Mouse (Mus musculus): ENCODE data around the gene Ezh1. TPM values are rescaled to one million over a fixed set of nuclear protein-coding genes. Genes with fewer than 3 reads are reported as not detected.

Gene Ezh1
- polyA plus RNA-seq, 1 experiment: 35.8 TPM

- Histone ChIP-seq H3K4me3 (replicated peaks; ENCODE audit: control insufficient read depth, low read depth, low read length) (no peak overlapping the region), H3K27ac (ENCODE audit: control insufficient read depth, insufficient read depth, low read depth, low read length, poor library complexity) (no peak overlapping the region), H3K4me1 (ENCODE audit: control insufficient read depth, insufficient read depth, low read length) (no peaks in the 10 kb centered on the region)
- WGBS: 62% methylated on average over 2 of the region's 2 CpGs
- no peak for TF ChIP-seq POLR2A (IDR thresholded peaks at IDR 0.05; ENCODE audit: borderline replicate concordance, control insufficient read depth, low read depth, low read length)
- no peak for TF ChIP-seq CTCF (IDR thresholded peaks at IDR 0.05; ENCODE audit: control insufficient read depth, insufficient read depth, low read length)
Measured at GRCm38 (mm10) chr11:101151063-101151462, 75.2 kb downstream of the Ezh1 start.

DNA sequence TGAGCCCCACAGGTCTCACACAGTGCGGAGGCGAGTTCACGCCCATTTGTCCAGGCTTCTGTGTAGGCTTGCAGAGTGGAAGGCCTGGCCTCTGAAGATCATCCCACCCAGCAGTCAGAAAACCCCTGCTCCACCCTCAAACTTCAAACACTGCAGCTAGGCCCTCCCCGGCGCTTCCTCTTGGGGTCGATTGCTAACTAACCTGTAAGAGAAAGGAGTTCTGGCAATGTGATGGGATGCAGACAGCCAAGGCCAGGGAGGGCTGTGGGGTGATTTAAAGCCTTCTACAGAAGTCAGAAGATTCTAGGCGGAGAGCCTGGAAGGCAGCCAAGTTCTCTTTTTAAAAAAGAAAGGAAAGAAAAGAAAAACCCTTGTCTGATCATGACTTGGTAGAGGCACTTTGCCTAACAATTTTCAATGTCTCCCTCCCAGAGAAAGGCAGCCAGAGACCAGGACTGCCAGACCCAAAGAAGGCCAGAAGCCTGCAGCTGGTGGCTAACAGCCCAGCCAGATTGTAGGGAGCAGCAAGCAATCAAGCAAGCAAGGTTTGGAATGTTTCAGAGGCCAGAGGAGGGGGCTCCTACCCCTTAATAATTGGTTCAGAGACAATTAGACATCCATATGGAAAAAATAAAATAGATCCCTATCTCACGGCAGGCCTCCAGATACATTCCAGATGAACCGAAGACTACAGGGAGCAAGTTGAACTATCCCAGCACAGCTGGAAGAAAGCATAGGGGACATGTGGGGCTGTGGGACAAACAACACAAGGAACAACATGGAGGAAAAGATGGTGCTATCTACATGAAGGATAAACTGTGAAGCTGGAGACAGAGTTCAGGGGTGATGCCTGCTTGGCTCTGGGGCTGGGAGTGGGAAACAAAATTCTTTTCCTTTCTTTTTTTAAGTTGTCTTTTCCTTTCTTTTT lies 76.8 kb downstream of the Ezh1 start:
- TF ChIP-seq POLR2A (IDR thresholded peaks at IDR 0.05; ENCODE audit: borderline replicate concordance, control insufficient read depth, low read depth, low read length) (no peak), CTCF (IDR thresholded peaks at IDR 0.05; ENCODE audit: control insufficient read depth, insufficient read depth, low read length) (no peak)
- Histone ChIP-seq H3K4me3 (replicated peaks; ENCODE audit: control insufficient read depth, low read depth, low read length) (no peak overlapping the region), H3K4me1 (ENCODE audit: control insufficient read depth, insufficient read depth, low read length) (no peaks in the 10 kb centered on the region; the same call in 1 of the 2 replicates), H3K27ac (ENCODE audit: control insufficient read depth, insufficient read depth, low read depth, low read length, poor library complexity) (no peak overlapping the region)
- 47% methylated on average over 9 of the region's 9 CpGs for WGBS

DNA sequence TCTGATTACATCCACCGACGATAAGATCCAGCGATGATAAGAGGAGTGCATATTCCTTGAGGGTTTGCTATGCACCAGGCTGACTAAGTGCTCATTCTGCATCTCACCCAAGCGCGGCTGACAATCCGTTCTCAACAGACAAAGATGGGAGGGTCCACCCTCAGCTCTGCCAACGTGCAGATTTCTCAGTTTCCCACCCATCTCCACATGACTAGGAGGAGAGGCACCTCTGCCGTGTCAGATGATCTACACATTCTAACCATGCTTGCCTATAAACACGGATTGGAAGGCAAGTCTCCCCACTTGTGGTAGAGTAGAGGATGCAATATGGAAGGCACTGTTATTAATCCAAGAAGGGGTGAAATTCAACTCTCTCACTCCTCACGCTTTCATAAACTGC lies 77.5 kb downstream of the Ezh1 start:
- H3K27ac ChIP-seq (ENCODE audit: control insufficient read depth, insufficient read depth, low read depth, low read length, poor library complexity): no peak overlapping the region
- WGBS: 78% methylated on average over 10 of the region's 10 CpGs
- TF ChIP-seq CTCF (IDR thresholded peaks at IDR 0.05; ENCODE audit: control insufficient read depth, insufficient read depth, low read length) (no peak), POLR2A (IDR thresholded peaks at IDR 0.05; ENCODE audit: borderline replicate concordance, control insufficient read depth, low read depth, low read length) (no peak)
- H3K4me1 ChIP-seq (ENCODE audit: control insufficient read depth, insufficient read depth, low read length): no peaks in the 10 kb centered on the region; the same call in 1 of the 2 replicates
- no peak overlapping the region for H3K4me3 ChIP-seq (replicated peaks; ENCODE audit: control insufficient read depth, low read depth, low read length)

DNA sequence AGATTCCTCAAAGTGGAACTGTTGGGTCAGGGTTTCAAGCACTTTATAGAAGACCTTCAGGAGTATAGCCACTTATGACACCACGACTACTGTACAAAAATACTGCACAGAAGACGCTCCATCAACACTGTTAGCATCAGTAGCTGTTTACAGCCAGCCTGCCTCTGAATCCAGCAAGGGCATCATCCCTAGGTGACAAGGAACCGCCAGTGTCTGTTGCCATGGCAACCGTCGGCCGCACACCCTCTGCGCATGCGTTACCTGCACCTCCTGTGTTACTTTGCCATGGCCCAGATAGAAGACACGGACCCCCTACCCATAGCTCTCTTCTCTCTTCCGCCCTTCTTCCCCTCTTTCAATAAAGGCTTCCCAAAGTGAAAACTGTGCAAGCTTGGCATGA lies 79.9 kb downstream of the Ezh1 start:
- 78% methylated on average over 10 of the region's 10 CpGs for WGBS
- H3K4me3 ChIP-seq (replicated peaks; ENCODE audit: control insufficient read depth, low read depth, low read length): no peak overlapping the region
- H3K27ac ChIP-seq (ENCODE audit: control insufficient read depth, insufficient read depth, low read depth, low read length, poor library complexity): no peak overlapping the region
- no peaks in the 10 kb centered on the region; the same call in 1 of the 2 replicates for H3K4me1 ChIP-seq (ENCODE audit: control insufficient read depth, insufficient read depth, low read length)
- TF ChIP-seq CTCF (IDR thresholded peaks at IDR 0.05; ENCODE audit: control insufficient read depth, insufficient read depth, low read length): no peak
- TF ChIP-seq POLR2A (IDR thresholded peaks at IDR 0.05; ENCODE audit: borderline replicate concordance, control insufficient read depth, low read depth, low read length): no peak

DNA sequence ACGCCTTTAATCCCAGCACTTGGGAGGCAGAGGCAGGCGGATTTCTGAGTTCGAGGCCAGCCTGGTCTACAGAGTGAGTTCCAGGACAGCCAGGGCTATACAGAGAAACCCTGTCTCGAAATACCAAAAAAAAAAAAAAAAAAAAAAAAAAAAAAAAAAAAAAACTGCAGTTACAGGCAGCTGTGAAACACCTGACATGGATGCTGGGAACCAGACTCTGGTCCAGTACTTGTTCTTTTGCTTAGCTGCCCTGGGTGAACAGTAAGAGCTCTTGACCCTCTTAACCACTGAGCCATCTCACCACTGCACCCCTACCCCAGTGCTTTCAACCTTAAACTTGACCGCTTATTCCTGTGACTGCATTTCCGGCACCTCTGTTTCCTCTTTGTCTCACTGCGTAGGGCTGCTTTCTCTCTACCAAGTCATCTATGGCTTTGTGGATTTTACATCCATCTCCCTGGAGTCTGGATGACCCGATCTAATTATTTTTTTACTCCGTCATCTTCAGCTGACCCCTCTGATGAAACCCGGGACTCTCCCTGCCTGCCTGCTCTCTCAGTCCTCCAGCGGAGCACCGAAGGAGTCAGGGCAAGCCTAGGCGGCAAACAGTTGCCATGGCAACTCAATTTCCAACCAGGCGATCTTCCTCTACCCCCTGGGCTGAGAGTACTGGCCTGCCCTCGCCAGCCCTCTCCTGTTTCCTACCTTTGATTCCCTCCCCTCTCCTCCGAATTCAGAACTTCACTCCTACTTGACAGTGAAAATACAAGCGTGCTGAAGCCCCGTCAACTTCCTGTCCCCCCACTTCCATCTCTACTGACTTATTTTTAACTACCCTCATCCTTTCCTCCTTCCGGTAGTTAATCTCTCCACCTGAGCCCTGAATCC lies 82.7 kb downstream of the Ezh1 start:
- WGBS: 13% methylated on average over 18 of the region's 19 CpGs
- Histone ChIP-seq H3K4me3 (replicated peaks; ENCODE audit: control insufficient read depth, low read depth, low read length) (peak overlapping the region; percentile 72), H3K4me1 (ENCODE audit: control insufficient read depth, insufficient read depth, low read length) (no peaks in the 10 kb centered on the region; the same call in 1 of the 2 replicates), H3K27ac (ENCODE audit: control insufficient read depth, insufficient read depth, low read depth, low read length, poor library complexity) (peak overlapping the region; percentile 59; the same call in 1 of the 2 replicates)
- TF ChIP-seq POLR2A (IDR thresholded peaks at IDR 0.05; ENCODE audit: borderline replicate concordance, control insufficient read depth, low read depth, low read length) (no peak), CTCF (IDR thresholded peaks at IDR 0.05; ENCODE audit: control insufficient read depth, insufficient read depth, low read length) (no peak)

DNA sequence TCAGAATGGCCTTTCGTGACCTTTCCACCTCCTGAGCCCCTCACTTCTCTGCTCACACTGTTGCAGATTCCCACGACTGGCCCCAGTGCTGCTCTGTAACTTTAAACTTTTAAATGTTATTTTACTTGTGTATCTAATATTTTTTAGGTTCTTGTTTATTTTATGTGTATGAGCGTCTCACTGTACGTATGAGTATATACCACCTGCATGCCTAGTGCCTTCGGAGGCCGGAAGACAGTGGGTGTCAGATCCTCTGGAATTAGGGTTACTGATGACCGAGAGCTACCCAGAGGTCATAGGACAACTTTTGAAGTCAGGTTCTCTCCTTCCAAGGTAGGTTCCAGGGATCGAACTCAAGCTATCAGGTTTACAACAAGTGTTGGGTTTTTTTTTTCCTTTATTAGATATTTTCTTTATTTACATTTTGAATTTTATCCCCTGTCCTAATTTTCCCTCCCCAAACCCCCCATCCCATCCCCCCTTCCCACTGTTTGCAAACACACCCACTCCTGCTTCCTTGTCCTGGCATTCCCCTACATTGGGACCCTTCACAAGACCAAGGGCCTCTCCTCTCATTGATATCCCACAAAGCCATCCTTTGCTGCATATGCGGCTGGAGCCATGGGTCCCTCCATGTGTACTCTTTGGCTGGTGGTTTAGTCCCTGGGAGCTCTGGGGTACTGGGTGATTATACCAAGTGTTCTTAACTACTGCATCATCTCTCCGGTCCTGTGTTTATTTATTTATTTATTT lies 83.9 kb downstream of the Ezh1 start:
- Histone ChIP-seq H3K4me3 (replicated peaks; ENCODE audit: control insufficient read depth, low read depth, low read length) (no peak overlapping the region), H3K4me1 (ENCODE audit: control insufficient read depth, insufficient read depth, low read length) (no peaks in the 10 kb centered on the region; the same call in 1 of the 2 replicates)

More for the DNA sequence above, 83.9 kb downstream of the Ezh1 start:
- TF ChIP-seq POLR2A (IDR thresholded peaks at IDR 0.05; ENCODE audit: borderline replicate concordance, control insufficient read depth, low read depth, low read length) (no peak), CTCF (IDR thresholded peaks at IDR 0.05; ENCODE audit: control insufficient read depth, insufficient read depth, low read length) (no peak)
- WGBS: 87% methylated on average over 10 of the region's 10 CpGs
- no peak overlapping the region for H3K27ac ChIP-seq (ENCODE audit: control insufficient read depth, insufficient read depth, low read depth, low read length, poor library complexity)

Other genes with a start within 250 kb of the Ezh1 start
- 44.9 and 61.5 TPM in 2 replicates for gene Atp6v0a1, start 217.0 kb downstream of the Ezh1 start, polyA plus RNA-seq (2011; ENCODE audit: insufficient read depth, insufficient read length, low replicate concordance, missing spikeins)
- gene Naglu, start 156.5 kb downstream of the Ezh1 start, polyA plus RNA-seq (2011; ENCODE audit: insufficient read depth, insufficient read length, low replicate concordance, missing spikeins): 3.4 and 5.6 TPM in 2 replicates
- 0.97 and 2.3 TPM in 2 replicates for gene Hsd17b1, start 148.1 kb downstream of the Ezh1 start, polyA plus RNA-seq (2011; ENCODE audit: insufficient read depth, insufficient read length, low replicate concordance, missing spikeins)
- 11.2 and 25.5 TPM in 2 replicates for gene Coasy, start 143.9 kb downstream of the Ezh1 start, polyA plus RNA-seq (2011; ENCODE audit: insufficient read depth, insufficient read length, low replicate concordance, missing spikeins)
- 15.3 and 23.6 TPM in 2 replicates for gene Mlx, start 139.2 kb downstream of the Ezh1 start, polyA plus RNA-seq (2011; ENCODE audit: insufficient read depth, insufficient read length, low replicate concordance, missing spikeins)
- 12.6 and 14.3 TPM in 2 replicates for gene Psmc3ip, start 131.0 kb downstream of the Ezh1 start, polyA plus RNA-seq (2011; ENCODE audit: insufficient read depth, insufficient read length, low replicate concordance, missing spikeins)
- gene Retreg3, start 106.6 kb downstream of the Ezh1 start, polyA plus RNA-seq (2011; ENCODE audit: insufficient read depth, insufficient read length, low replicate concordance, missing spikeins): 34.4 and 49.4 TPM in 2 replicates
- 12.3 and 16.4 TPM in 2 replicates for gene Tubg1, start 106.5 kb downstream of the Ezh1 start, polyA plus RNA-seq (2011; ENCODE audit: insufficient read depth, insufficient read length, low replicate concordance, missing spikeins)
- 3.4 TPM in 1 of 2 replicates, not detected in the other for gene Tubg2, start 70.6 kb downstream of the Ezh1 start, polyA plus RNA-seq (2011; ENCODE audit: insufficient read depth, insufficient read length, low replicate concordance, missing spikeins)
- 0.54 and 1.5 TPM in 2 replicates for gene Cntnap1, start 55.9 kb downstream of the Ezh1 start, polyA plus RNA-seq (2011; ENCODE audit: insufficient read depth, insufficient read length, low replicate concordance, missing spikeins)
- gene Plekhh3, start 55.1 kb downstream of the Ezh1 start, polyA plus RNA-seq (2011; ENCODE audit: insufficient read depth, insufficient read length, low replicate concordance, missing spikeins): 2.0 and 2.1 TPM in 2 replicates
- not detected in 2 replicates for gene Ccr10, start 51.0 kb downstream of the Ezh1 start, polyA plus RNA-seq (2011; ENCODE audit: insufficient read depth, insufficient read length, low replicate concordance, missing spikeins)
- 4.6 and 4.8 TPM in 2 replicates for gene Ramp2, start 19.6 kb upstream of the Ezh1 start, polyA plus RNA-seq (2011; ENCODE audit: insufficient read depth, insufficient read length, low replicate concordance, missing spikeins)
- gene Vps25, start 27.2 kb upstream of the Ezh1 start, polyA plus RNA-seq (2011; ENCODE audit: insufficient read depth, insufficient read length, low replicate concordance, missing spikeins): 71.9 and 86.6 TPM in 2 replicates
- 5.5 and 19.8 TPM in 2 replicates for gene Wnk4, start 34.1 kb upstream of the Ezh1 start, polyA plus RNA-seq (2011; ENCODE audit: insufficient read depth, insufficient read length, low replicate concordance, missing spikeins)
- 1.3 and 2.2 TPM in 2 replicates for gene Cntd1, start 52.5 kb upstream of the Ezh1 start, polyA plus RNA-seq (2011; ENCODE audit: insufficient read depth, insufficient read length, low replicate concordance, missing spikeins)
- gene Coa3, start 52.7 kb upstream of the Ezh1 start, polyA plus RNA-seq (2011; ENCODE audit: insufficient read depth, insufficient read length, low replicate concordance, missing spikeins): 34.2 and 61.9 TPM in 2 replicates
- gene Becn1, start 75.8 kb upstream of the Ezh1 start, polyA plus RNA-seq (2011; ENCODE audit: insufficient read depth, insufficient read length, low replicate concordance, missing spikeins): 144 and 173 TPM in 2 replicates
- gene Psme3, start 89.8 kb upstream of the Ezh1 start, polyA plus RNA-seq (2011; ENCODE audit: insufficient read depth, insufficient read length, low replicate concordance, missing spikeins): 114 and 148 TPM in 2 replicates
- 11.0 and 12.4 TPM in 2 replicates for gene Aoc2, start 98.6 kb upstream of the Ezh1 start, polyA plus RNA-seq (2011; ENCODE audit: insufficient read depth, insufficient read length, low replicate concordance, missing spikeins)
- 0.82 and 1.0 TPM in 2 replicates for gene Aoc3, start 104.1 kb upstream of the Ezh1 start, polyA plus RNA-seq (2011; ENCODE audit: insufficient read depth, insufficient read length, low replicate concordance, missing spikeins)
- gene G6pc, start 141.1 kb upstream of the Ezh1 start, polyA plus RNA-seq (2011; ENCODE audit: insufficient read depth, insufficient read length, low replicate concordance, missing spikeins): not detected in 2 replicates
- gene Aarsd1, start 191.2 kb upstream of the Ezh1 start, polyA plus RNA-seq (2011; ENCODE audit: insufficient read depth, insufficient read length, low replicate concordance, missing spikeins): 17.9 and 28.0 TPM in 2 replicates
- 7.1 and 7.2 TPM in 2 replicates for gene Gm27029, start 198.3 kb upstream of the Ezh1 start, polyA plus RNA-seq (2011; ENCODE audit: insufficient read depth, insufficient read length, low replicate concordance, missing spikeins)
- gene Rundc1, start 198.6 kb upstream of the Ezh1 start, polyA plus RNA-seq (2011; ENCODE audit: insufficient read depth, insufficient read length, low replicate concordance, missing spikeins): 3.5 and 10.7 TPM in 2 replicates
- gene Ptges3l, start 198.9 kb upstream of the Ezh1 start, polyA plus RNA-seq (2011; ENCODE audit: insufficient read depth, insufficient read length, low replicate concordance, missing spikeins): 2.4 TPM in 1 of 2 replicates, not detected in the other
- 532 and 941 TPM in 2 replicates for gene Rpl27, start 215.8 kb upstream of the Ezh1 start, polyA plus RNA-seq (2011; ENCODE audit: insufficient read depth, insufficient read length, low replicate concordance, missing spikeins)
- 24.9 and 45.0 TPM in 2 replicates for gene Ifi35, start 221.9 kb upstream of the Ezh1 start, polyA plus RNA-seq (2011; ENCODE audit: insufficient read depth, insufficient read length, low replicate concordance, missing spikeins)
- 1.0 and 1.7 TPM in 2 replicates for gene Rnd2, start 238.5 kb upstream of the Ezh1 start, polyA plus RNA-seq (2011; ENCODE audit: insufficient read depth, insufficient read length, low replicate concordance, missing spikeins)
- 10.6 and 19.0 TPM in 2 replicates for gene Vat1, start 239.8 kb upstream of the Ezh1 start, polyA plus RNA-seq (2011; ENCODE audit: insufficient read depth, insufficient read length, low replicate concordance, missing spikeins)

All from bone marrow, adult 2 months (tissue).